Mouse (Mus musculus) lung, postnatal 0 days (tissue): ENCODE results near the gene Dock9.

Source experiments
- CTCF ChIP-seq: IDR thresholded peaks from 2 replicates; pipeline ENCODE4 v1.5.1; 2016; ENCODE audit warnings: antibody characterized with exemption, mild to moderate bottlenecking
- EP300 ChIP-seq: IDR thresholded peaks from 2 replicates; pipeline ENCODE4 v1.6.1; 2016; ENCODE audit warnings: antibody characterized with exemption, mild to moderate bottlenecking, control low read depth

DNA sequence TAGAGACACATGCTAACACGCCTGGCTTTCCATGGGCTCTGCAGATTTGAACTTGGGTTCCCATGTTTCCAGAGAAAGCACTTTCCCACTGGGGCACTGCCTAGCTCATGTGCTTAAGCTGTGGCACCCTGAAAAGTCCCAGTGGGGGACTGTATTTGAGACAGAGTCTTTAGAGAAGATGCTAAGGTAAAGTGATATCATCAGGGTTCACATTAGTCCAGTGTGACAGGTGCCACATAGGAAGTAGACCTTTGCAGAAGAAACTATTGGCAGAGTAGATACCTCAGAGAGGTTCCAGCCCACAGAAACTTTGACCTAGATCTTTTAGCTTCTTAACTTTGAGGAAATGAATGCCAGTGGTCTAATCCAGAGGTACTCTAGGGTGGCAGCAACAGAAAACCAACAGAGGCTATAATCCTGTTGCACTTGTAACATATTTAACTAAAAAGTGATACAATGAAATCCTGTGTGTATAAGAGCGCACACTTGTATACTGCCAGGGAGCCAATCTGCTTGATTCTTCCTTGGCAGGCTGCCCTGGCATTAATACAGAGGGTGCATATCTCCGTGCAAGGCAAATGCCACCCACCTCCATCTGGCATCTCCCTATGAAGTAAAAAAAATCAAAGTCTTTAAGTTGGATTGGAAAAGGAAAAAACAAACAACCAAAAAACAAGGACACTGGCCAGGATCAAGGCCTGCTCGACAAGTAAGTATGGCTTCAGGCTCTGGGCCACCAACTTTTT, 179.8 kb downstream of the Dock9 start:
- TF ChIP-seq EP300 (no peak), CTCF (no peak)
